Mouse (Mus musculus) adrenal gland, adult 2 months (tissue): ENCODE data around the gene Prkca. TPM values are rescaled to one million over a fixed set of nuclear protein-coding genes. Genes with fewer than 3 reads are reported as not detected.

Experiments
- DNase-seq: peaks from one replicate; pipeline ENCODE4 v3.0.0; 2021
- polyA plus RNA-seq: library from polyadenylated mRNA; depleted of rRNA; stranded (reverse); fragments of >200 nt; gene quantifications from 2 replicates; pipeline ENCODE4 v1.2.3, GENCODE M21; 2012
- total RNA-seq, 2 experiments: library from RNA; stranded (reverse); gene quantifications; 2 replicates each; pipeline ENCODE4 v1.2.3; 2021

Gene Prkca
- total and polyA plus RNA-seq, 3 experiments, result 1.3 to 9.7 (median 8.5) TPM

DNA sequence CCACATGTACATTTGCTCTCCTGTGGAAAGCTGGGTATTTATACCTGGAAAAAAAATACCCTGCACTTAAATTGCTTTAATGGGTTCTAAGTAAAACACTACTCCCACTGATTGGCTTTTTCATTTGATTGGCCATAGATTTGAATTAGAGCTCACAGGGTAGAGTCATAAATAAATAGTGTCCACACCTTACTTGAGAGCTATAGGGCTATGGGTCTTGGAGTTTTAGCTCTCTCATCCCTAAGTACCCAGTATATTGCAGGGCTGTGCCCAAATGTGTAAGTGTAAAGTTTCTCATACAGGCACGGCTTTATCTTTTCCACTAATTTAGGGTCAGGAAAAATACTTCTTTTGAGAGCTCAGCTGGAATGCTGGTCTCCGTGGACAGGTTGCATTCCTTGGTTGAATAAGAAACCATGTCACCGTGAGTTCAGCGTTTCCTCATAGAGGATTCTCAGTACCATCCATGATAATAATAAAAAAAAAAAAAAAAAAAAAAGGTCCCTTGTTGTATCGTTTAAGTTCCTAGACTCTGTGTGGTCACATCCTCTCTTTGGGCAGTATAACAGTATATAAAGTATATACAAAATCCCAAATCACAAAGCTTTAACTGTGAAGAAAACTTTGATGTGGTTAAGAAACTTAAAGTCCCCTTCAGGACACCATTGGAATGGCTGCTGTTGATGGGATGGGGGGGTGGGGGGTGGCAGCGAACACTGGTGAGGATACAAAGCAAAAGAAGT lies 82.8 kb downstream of the Prkca start:
- no peak for DNase-seq

GRCm38 (mm10) chr11:108259391-108259790 lies 84.3 kb downstream of the Prkca start:
- DNase-seq, result no peak

DNA sequence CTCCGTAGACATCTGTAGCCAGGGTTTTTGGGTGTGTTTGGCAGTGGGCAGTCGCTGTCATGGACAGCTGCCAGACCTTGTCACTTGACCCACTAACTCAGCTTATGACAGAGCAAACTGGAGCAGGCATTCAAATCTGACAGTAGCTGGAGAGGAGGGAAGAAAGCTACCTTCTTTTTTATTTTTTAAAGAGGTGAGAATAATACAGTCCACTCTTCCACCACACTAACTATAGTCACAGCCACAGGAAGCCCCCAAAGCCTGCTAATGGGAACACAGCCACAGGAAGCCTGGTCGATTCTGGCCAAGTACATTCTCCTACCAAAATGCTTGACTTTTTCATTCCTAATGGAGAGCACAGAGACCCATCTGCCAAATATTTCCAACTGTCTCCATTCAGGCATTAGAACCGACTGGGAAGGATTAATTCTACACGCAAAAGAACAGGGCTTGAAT lies 84.9 kb downstream of the Prkca start:
- peak; percentile 72 for DNase-seq

DNA sequence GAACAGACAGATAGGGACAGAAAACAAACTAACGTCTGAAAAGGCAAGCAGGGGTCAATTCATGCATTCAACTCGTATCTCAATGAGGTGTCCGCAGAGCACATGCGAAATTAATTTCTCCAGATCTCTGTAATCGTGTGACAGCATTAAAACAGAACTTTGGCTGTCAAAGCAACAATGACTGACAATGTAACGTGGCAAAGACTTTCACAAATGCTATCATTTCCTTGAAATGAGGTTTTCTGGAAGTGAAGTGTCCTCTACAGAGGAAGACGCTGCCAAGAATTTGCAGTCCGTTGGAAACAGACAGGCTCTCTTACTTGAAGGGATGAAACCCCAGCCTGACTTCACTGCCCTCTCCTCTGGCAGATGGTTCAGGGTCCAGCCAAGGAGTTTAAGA lies 85.8 kb downstream of the Prkca start:
- no peak for DNase-seq

GRCm38 (mm10) chr11:108254681-108255080 lies 89.0 kb downstream of the Prkca start:
- no peak for DNase-seq

DNA sequence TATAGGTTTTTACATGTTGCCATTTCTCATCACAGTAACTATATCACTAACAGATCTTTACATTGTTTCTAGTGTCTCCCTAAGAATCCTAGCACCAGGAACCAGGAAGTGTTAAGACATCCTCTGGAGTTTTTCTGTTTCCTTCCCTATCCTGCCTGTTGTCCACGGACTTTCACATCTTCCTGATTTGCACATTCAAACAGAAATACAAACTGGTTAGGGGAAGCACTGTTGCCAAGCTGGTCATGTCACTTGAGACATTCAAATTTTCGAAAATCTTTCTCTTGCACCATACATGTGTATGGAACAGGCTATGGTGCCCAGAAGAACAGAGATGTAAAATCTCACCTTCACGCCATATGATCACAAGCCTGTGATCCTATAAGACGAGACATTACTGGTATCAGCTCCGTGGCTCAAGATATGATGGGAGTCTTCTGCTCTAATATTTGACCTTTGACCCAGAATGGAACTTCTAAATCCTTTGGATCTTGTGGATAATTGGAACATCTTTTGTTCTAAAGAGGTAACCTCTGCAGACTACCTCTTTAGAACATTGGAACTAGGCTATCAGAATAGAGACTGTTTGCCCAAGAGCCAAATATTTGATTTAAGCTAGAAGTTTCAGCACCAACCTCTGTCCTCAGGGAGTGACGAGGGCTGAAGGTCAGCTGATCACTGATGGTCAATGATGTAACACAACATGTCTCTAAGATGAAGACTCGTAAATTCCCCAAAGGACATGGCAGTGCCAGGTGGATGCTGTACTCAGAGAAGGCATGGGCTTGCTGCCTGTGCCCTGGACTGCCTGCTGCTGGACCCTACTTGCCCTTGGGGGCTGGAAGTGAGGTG lies 91.6 kb downstream of the Prkca start:
- DNase-seq, result no peak

- DNase-seq, result no peak
Measured at GRCm38 (mm10) chr11:108250829-108251637, 92.7 kb downstream of the Prkca start.

DNA sequence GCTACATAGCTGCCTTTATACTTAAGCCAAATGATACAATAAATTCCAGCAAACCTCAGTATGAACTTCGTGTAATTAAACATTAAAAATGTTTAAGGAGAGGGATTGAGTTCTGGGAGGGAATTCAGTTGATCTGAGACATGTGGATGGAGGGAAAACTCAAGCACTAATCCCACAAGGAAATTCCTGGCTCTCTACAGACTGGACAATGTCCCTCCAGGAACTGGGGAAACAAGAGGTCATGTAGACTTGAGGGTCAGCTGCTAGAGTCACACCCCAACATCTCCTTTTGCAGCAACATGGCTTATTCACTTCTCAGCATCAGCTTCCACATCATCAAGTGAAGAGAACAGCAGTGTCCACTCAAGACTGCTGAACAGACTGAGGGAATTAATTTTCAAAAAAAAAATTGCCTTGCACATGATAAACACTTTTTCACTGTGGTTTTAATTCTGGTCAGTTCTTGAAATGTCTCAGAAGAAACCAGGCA lies 93.5 kb downstream of the Prkca start:
- no peak for DNase-seq

- no peak for DNase-seq
Measured at GRCm38 (mm10) chr11:108249487-108249886, 94.2 kb downstream of the Prkca start.

DNA sequence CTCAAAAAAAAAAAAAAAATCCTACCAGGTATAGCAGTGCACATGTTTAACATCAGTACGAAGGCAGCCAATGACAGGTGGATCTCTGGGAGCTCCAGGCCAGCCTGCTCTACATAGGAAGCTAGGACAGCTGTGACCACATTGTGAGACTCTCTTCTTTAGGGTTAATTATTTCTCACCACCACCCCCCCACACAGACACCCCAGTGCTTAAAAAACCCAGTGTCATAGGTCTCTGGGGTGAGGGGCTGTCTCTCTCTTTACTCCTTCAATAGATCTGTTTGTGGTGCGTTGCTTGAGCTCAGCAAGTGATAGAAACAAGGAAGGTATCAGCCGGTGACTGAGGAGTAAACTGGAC lies 94.7 kb downstream of the Prkca start:
- no peak for DNase-seq

DNA sequence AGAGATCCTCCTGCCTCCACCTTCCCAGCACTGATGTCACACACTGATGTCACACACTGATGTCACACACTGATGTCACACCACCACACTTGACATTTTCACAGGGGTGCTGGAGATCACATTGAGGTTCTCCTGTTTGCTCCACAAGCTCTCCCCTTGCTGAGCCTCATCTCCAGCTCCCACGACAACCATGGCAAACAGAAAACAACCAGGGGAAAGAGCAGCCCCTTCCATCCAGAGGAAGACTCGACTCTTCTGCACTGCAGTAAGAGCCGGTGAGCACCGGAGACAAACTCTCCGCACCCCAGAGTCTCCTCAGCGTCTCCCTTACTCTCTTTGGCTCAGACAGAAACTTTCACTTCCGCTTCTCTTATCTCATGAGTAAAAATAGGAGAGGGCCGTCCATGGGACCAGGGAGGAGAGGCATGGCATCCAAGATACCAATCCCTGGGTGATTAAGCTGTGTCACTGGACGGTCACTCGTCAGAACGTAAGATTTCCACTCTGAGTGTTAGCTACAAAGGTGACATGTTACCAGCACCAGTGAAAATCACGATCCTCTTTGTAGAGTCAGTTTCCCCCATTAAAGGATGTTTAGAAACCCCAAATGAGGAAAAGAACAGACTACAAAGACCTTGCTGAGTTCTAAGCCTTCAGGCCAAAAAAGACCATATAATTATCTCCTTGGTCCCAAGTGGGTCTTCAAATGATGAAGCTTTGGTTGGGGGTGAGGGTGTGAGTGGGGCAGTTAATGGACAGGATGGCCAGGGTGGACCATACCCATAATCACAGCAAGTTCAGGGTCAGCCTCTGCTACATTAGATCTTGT lies 95.3 kb downstream of the Prkca start:
- no peak for DNase-seq

- no peak for DNase-seq
Measured at GRCm38 (mm10) chr11:108247121-108247863, 96.4 kb downstream of the Prkca start.

GRCm38 (mm10) chr11:108246267-108246702 lies 97.4 kb downstream of the Prkca start:
- DNase-seq, result no peak

GRCm38 (mm10) chr11:108244241-108244640 lies 99.5 kb downstream of the Prkca start:
- DNase-seq, result no peak

GRCm38 (mm10) chr11:108243633-108244032 lies 100.1 kb downstream of the Prkca start:
- DNase-seq, result no peak

DNA sequence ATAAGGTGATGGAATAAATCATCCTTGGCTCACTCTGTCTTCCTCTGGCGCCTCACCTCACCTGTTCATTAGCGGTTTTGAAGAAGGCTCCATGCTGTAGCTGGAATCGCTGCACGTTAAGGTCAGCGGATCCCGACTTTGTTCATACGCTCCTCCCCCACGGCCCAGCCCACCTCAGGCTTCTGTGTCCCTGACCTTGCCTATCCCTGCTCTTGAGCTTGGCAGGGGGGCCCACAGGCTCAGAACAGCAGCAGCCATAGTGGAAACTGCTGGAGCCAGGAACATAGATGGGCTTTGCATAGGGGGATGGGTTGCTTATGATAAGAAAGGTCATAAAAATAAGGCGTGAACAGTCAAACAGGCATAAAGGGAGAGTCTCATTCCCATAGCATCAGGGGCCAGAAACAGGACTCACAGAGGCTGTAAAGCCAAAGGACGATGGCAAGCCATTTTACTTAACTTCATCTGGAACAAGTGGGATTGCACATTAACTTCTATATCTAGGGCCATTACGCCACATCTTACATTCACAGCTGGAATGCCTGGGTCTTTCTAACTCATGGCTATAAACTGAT lies 102.7 kb downstream of the Prkca start:
- DNase-seq, result no peak

DNA sequence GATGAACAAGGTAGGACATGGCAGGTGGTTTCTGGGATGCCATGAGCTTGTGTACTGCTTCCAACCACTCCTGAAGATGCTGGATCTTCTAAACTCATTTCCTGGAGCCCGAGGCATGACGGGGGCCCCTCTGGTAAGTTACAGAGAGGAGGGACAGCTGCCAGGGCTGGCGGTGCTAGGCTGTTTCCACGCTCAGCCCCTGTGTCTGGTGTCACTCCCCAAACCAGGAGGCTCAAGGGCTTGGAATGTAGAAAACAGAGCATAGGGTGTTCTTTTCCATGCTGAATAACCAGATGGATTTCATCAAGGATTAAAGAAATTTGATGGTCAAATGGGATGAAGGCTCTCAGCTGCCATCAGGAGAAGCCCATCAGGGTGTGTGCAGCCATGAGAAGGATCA lies 104.6 kb downstream of the Prkca start:
- DNase-seq, result no peak

DNA sequence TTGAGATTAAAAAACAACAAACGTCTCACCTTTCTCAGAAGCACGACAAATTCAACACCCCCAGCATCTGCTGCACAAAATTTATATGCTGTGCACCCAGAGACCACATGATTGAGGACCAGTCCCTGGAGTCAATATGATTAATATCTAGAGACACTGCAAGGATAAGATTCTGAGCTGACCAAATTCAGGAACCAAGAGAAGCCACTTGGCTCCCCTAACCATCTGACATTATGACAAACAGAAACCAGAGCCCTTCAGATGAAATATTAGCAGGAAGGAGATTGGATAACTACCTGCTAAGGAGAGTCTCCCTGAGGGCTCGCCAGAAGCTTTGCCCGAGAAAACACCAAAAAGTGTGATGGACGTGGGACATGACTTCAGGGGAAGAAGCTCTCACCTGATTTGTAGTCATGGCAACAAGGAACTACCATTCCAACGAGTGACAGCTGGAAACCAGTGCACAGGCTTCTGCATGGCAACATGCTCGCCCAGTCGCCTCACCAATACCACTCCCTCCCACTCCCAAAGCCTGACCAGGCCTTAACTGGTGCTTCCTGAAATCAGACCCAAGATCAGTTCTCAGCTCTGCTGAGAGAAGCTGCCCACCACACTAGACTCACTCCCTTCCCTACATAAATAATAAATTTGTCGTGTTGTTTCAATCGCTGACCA lies 106.8 kb downstream of the Prkca start:
- no peak for DNase-seq

- no peak for DNase-seq
Measured at GRCm38 (mm10) chr11:108236195-108236594, 107.5 kb downstream of the Prkca start.
